Mouse (Mus musculus) ES-E14 (cell line): ENCODE results near the gene Sys1.

ENCODE experiments used
- HCFC1 ChIP-seq: IDR thresholded peaks from 2 replicates; pipeline ENCODE4 v1.6.1; 2012; ENCODE audit warnings: low read length, inconsistent platforms, borderline replicate concordance; ENCODE audit not compliant: insufficient read depth
- MAFK ChIP-seq: IDR thresholded peaks from 2 replicates; pipeline ENCODE4 v1.6.1; 2014; ENCODE audit warnings: mild to moderate bottlenecking, low read depth, low read length, inconsistent platforms; ENCODE audit not compliant: insufficient read depth
- ZC3H11A ChIP-seq: IDR thresholded peaks from 2 replicates; pipeline ENCODE4 v1.6.1; 2012; ENCODE audit warnings: low read depth, mild to moderate bottlenecking, inconsistent platforms, low read length, borderline replicate concordance
- ZNF384 ChIP-seq: IDR thresholded peaks from 2 replicates; pipeline ENCODE4 v1.6.1; 2012; ENCODE audit warnings: low read depth, low read length, inconsistent platforms

DNA sequence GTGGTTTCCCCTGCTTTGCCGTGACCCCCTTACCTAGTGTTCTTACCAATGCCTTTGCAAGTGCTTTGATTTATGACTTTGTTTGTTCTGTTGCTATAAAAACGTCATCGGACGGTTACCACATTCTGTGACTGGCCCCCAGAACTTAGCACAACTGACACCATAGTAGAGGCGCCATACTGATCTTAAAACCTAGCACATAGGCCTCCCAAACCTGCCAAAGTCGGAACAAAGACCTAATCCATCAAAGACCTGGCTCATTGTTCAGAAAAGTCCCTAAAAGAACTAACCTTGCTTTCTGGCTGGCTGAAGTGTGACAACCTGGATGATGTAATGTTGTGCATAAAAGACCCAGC, 62.4 kb downstream of the Sys1 start:
- no peak for TF ChIP-seq HCFC1
- TF ChIP-seq ZNF384: no peak
- TF ChIP-seq ZC3H11A: no peak
- no peak for TF ChIP-seq MAFK
